Mouse (Mus musculus) mesoderm, embryonic 11.5 days (tissue): ENCODE measurements at regions not wholly inside any gene's neighbourhood (a gene's known extent, or its start where the extent isn't known, plus 50 kb on each side); places are given as distances from the start of the nearest gene placed in this dataset.

Source experiments
- DNase-seq: peaks from one replicate; pipeline ENCODE4 v3.0.0-alpha.2; 2012; ENCODE audit warnings: low read depth, low spot score

DNA sequence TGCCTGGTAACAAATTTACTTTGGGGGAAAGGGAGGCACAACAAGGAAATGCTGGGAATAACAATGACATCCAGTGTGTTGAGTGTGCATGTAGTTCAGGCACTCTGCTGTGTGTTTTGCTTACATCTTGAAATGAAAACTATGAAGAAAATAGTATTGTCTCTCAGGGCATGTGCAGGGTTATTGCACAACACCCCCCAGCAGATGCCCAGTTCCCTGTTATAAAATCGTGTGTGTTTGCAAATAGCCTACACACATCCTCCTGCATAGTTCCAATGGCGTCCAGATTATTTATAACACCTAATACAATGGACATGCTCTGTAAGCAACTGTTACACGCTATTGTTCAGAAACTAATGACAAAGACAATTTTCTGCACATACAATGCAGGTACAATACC, 220.0 kb upstream of the Pgrmc2 start:
- no peak for DNase-seq

DNA sequence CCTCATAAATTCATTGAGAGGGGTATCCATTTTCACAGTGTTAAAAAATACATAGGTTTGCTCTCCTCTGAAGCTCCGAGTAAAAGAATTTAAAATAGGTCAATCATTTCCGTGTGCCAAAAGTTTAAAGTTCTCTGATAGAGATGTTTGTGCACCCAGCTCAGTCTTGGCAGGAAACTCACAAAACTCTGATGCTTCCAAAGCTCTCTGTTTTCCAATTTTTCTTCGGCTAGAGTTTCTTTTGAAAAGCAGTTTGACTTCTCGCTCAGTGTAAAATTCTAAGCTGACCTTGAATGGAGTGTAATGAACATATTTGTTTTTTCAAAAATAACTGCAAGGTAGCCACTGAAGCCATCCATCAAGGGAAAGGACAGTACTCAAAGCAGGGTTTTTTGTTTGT, 215.9 kb upstream of the Pgrmc2 start:
- no peak for DNase-seq

DNA sequence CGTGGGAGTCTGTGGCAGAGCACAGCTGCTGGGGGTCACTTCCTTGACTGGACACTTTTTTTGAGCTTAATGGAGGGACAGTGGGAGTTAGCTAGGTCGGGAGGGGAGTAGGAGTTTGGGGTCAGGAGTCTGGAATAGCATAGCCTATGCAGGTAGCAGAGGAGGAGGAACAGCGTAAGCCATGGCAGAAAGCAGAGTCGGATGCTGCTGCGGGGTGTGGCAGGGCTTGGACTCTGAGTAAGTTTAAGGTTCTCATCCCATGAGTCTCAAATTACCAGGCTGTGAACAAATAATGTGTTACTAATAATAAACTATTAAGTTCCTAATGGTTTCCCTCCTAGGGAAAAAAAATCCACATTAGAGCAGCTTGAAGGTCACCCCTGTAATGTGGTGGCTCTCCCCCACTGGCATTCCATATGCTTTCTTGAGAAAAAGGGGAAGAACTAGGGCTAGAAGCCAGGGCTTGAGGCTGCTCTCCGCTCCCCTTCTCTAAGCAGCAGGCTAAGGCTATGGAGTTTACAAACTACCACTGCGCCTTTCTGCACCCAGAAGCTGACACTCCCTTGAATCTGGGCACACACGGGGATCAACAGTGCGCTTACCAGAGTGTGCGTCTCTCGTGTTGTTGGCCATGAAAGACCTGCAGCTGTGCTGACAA, 213.4 kb upstream of the Pgrmc2 start:
- DNase-seq = no peak

DNA sequence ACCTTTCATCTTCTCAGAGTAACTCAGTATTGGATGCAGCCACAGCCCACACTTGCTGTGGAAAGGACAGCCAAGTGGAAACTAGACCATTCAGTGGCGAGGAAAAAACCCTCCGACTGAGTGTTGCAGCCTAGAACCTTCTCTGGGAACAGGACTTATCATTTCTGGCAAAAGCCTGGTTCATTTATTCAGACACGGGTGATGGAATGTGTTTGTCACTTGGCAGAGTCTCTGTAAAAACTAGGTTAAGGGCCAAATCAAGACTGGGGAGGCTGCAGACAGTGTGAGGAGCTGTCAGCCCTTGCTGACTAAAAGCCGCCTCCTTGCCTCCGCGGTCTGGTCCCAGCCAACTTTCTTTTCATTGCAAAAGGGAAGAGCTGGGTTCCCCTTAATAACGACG, 212.3 kb upstream of the Pgrmc2 start:
- DNase-seq = no peak

DNA sequence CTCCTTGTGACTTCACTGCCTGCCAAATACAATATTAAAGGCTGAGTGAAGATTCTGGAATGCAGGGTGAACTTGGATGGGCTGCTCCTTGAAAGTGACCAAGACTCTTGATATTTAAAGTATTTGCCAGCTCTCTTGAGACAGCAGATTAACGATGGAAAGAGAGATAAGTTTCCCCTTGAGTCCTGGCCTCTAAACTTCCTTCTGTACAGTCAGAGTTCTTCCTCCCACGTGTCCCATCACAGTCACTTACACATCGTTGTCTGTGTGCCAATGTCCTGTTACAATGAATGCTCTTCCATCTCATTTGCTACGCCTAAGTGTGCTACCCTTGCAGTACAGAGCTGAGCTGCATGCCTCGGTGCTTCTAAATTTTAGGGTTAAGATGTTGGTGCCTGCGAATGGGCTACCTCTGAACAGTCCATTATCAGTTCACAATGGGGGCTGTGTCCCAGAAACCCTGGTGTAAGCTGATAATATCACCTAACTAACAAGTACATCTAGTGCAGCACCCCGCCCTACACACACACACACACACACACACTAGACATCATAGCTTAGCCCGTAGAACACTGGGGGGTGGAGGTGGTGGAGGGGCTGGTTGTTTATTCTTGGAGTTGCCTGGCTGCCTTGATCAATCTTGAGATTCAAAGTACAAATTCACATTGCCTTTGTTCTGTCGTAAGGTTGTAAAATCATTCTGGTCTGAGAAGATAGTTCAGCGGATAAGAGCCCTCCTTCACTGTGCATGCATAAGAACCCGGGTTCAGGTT, 207.9 kb upstream of the Pgrmc2 start:
- DNase-seq = no peak

DNA sequence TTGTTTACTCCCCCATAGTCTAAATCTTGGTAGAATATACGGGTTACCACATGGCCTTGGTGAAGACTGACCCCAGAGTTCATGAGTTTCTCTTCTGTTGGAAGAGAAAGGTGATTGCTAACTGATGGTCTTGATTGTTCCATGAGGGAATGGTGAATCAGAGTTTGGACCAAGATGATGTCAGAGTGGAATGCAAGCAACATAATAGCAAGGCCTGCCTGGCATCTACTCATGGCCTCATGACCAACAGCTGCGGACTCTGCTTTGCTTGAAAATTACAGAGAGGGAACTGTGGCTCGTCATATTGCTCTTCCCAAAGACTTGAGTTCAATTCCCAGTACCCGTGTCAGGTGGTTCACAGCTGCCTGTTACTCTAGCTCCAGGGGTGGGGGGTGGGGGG, 205.9 kb upstream of the Pgrmc2 start:
- DNase-seq = no peak

DNA sequence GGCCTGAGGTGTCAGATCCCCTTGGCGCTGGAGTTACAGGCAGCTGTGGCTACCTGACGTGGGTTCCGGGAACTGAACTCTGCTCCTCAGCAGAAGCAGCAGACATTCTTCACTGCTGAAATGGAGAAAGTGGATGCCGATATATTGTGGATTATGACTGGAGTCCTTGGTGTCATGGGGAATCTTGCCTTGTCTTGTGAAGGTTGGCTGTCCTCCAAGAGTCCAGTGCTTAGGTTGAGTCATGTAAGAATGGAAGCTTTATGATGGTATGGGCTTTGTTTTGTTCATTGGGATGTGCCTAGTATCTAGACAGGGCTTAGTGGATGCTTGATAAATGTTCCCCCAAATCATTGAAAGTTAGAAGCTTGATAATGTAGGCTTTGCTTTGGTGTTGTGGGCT, 205.2 kb upstream of the Pgrmc2 start:
- DNase-seq = no peak

DNA sequence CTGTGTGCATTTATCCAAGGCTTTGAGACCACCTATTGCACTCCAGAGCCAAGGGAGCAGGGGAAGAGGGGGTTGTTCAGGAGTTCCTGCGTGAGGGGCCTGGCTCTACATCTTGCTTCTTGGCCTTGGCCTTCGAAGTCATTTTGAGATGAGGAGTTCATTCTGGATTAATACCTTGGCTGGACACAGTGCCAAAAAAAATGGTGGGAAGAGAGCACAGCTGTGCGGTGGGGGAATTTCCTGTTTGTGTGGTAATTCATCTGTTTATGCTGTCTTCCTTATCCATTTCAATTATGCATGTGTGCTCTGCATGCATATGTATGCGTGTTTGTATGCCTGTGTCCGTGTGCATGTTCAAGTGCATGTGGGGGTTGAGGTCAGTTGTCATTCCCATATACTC, 202.5 kb upstream of the Pgrmc2 start:
- no peak for DNase-seq

DNA sequence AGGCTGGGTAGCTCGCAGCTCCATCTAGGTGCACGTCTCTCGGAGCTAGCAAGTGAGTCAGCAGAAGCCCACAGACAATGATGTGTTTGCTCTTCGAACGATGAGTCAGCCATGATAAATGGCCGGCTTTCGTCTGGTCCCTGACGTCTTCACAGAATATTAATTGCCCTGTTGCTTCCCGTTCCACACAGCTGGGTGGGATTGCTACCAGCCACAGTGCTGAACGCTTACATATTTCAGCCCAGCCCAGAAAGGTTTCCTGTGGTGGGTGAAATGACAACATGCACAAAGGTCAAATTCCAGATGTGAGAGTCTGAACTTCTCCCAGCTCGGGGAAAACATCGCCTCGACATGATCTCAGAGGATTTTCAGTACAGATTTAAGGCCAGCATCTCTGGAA, 202.1 kb upstream of the Pgrmc2 start:
- DNase-seq = peak; percentile 92

DNA sequence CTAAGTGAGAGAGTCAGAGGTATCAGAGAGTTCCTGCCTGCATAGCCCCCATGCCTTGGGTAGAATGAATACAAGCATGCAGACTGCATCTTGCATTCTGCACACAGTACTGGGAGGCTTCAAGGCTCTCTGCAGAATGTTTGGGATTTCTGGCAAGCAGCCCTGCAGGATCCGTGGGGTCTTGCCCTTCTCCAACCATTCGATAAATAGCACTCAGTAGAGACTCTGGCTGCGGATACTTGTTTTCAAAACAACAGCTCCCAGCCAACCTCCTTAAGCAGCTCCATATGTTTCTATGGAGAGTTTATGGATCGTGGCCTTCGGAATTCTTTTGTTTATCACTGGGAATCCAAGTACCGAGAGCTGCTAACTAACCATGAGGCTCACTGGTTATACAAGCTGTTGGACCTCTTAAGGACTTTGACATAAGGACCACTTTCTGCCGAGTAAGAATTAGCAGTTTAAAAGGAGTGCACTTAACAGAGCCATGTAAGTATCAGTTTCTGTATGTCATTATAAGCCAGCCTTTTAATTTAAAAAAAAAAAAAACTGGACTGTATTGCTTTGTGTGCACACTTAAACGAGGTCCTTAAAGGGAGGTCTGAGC, 199.7 kb upstream of the Pgrmc2 start:
- peak; percentile 19 for DNase-seq

DNA sequence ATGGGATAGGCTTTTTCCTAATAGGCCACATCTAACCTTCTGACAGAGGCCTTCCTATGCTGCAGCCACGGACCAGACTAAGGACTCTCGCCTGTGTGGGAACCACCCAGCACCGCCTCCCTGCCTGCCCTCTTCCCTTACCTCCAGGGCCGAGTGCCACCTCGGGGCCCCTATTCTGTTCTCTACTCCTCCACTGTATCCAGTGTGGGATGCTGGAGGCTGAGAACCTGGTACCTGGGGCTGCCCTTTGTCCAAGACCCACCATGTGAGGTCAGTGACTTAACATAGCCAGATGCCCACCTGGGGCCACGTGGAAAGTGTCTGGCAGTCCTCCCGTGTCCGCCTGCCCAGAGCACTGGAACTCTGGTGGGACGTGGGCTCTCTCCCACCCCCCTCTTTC, 193.2 kb upstream of the Pgrmc2 start:
- DNase-seq = no peak

DNA sequence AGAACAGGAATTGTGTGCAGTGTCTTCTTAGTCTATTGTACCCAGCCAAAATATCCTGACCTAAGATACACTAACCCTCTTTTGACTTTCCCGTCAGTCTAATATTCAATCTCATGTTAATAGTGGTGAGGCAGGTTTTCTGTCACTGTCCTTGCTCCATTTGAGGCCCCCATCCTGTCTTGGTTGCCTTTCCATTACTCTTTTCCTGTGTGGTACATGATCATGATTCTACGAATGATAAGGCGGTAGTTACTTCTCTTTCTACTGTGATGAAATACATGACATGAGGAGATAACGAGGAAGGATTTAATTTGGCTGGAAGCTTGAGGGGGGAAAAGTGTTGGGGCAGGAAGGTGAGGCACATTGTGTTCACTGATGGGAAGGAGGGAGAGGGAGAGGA, 185.7 kb upstream of the Pgrmc2 start:
- DNase-seq = no peak

DNA sequence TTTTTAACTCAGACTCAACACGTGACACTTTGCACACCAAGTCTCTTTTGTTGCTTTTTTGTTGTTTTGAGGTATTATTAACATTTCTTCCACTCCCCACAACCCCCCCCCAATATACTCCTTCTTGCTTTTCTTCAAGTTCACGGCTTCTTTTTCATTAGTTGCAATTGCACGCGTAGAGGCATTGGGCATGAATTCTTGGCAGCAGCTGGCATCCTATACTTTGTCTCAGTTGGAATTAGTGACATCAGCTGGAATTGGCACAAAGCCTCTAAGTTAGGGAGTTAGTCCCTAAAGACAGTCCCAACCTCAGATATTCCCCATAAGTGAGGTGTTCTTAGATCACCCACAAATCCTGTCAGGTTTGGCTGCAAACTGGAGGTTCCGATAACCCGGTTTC, 183.4 kb upstream of the Pgrmc2 start:
- no peak for DNase-seq

DNA sequence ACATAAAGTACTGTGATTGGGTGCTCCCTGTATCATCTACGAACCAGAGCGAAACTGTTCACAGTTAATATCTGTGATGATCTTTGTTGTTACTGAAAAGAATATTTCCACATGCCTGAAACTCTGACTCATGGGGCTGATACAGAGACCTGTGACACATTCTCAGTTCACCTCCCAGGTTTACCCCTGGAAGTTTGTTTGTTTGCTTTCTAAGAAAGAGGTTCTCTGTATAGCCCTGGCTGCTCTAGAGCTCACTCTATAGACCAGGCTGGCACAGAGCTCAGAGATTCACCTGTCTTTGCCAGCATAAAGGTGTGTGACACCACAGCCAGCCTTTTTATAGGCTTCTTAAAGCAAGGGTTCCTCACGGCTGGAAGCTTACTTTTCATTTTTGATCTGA, 182.6 kb upstream of the Pgrmc2 start:
- no peak for DNase-seq

DNA sequence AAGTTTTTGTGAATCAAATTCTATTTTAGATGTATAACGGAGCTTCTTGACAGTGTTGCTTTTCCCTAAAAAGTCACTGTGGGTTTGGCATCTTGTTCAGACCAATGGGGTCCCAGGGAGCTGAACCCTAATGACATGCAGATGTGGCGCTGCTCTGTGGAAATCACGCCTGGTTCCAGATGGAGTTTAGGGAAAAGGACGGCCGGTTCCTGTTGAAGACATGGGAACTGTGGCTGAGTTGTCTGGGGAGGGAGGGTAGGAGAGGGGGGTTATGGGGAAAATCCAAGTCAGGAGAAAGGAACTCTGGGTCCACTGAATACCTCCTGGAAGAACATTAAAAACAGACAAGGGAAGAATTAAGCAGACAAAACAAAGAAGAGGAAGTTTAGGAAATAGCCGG, 175.4 kb upstream of the Pgrmc2 start:
- peak; percentile 69 for DNase-seq

DNA sequence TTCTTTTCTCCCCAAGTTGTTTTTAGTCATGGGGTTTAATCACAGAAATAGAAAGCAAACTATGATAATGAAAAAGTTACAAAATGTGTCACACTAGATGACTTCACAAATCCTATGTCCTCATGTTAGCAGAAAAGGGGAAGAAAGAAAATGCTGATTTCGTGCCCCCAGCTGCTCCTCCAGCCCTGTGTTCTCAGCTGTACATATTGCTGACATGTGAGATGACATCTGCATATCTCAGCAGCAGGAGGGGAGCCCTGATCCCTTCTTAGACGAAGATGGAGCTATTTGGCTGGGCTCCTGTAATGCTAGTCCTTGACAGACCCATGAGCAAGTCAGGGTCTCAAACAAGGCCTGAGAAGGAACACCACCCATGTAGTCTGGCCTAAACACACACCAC, 162.1 kb upstream of the Pgrmc2 start:
- DNase-seq = no peak

DNA sequence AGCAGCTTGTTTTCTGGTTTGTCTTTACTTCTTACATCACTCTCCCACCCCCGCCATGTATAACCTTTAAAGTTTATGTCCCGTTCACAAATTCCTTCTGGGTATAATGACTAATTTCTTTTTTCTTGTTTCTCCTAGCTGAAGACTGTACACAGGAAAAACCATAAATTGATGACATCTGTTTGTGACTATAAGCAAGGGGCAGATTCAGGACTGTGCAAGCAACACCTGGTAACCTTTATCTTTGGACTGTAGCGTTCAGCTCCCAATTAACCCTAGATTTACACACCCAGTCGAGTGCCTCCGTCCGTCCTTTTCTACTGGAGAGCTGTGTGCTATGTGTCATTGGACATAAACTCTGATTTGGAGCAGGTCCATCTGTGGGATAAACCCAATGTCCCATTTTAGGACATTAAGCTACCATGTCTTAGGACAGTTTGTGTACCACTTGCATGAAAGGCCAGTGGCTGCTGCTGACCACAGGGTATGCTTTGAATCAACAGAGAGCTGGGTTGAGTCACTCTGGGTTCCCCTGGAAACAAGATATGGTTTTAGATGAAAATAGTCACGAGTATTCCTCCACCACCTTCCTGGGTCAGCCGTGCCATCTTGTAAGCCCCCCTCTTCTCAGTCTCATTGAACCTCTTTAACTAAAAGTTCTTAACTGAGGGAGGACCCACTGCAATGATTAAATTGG, 159.2 kb upstream of the Pgrmc2 start:
- no peak for DNase-seq

DNA sequence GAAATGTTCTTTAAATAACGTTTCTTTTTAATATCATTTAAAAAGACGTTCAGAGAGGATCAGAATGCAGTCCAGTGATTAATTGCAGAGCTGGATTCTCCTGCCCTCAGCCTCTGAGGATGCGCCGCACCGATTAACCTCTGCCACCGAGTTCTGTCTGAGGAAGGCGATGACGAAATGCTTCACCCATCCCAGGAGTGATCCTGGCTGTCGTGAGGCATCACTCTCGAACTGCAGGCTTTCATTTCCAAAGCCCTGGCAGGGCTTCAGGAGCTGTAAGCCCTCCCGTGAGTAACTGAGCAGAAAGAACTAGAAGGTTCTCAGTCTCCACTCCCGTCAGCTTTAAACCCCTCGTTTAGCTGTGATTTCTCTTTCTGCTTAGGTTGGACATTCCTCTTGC, 157.0 kb upstream of the Pgrmc2 start:
- no peak for DNase-seq

DNA sequence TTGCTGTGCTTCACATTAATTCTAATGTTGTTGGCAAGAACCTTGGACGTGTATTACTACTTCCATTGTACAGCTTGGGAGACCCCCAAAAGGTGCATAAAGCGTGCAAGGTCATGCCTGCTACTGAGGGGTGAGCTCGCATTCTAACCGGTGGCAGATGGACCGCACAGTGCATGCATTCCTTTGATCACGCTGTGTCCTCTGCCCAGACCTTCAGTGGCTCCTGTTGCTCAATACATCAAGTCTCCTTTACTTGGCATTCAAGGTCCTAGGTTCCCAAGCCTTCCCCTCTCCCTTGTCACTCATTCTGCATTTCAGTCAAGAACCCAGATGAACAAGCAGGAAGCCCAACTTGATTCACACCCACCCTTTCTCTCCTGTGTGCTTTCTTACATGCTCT, 156.4 kb upstream of the Pgrmc2 start:
- no peak for DNase-seq

DNA sequence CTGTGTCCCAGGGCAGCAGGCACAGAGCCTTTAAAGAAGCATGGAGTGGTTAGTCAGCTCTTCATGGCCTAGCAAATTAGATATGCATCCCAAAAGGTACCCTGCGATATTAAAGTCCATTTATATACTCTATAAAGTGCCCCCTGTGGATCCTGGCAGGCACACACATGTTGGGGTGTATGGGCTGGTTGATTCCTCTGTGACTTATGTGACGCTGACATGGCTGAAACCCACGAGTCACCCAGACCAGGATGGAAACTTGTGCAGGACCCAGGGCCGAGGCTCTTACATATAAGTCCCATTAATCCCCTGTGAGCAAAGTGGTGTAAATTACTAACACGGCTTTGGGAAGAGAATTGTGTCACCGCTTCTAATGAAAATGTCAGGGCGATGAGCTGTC, 155.2 kb upstream of the Pgrmc2 start:
- DNase-seq = no peak

DNA sequence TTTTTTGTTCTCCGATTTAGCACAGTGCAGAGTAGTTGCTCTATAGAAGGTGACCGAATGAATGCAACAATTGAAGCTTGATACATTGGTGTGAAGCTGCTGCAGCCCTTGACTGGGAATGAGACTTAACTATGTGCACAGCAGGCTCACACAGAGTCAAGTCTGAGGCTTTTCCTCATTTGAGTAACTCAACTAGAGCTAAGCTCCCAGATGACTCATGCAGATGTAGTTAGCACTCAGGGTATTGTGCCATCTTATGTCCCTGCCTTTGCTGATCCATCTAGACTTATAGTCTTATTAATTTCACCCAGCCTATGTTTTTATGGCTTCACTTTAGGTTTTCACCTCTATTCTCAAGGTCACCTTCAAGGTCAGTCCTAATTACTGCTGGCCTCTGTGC, 152.8 kb upstream of the Pgrmc2 start:
- no peak for DNase-seq

DNA sequence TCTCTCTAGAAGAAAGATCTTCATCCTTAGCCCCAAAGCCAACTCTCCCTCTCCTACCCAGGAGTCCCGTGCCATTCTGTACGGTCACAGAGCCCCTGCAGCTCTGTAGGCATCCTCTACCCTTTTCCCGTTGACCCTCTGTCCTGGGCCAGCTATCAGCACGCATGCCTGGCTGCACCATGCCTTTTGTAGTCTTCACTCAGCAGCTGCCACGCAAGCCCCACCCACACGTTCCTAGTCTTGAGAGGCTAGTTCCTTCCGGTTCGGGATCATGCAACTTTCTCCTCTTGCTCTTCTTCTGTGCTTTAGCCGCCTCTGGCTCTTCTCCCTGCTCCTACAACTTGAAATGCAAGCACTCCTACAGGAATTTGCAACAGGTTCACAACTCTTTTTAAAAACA, 152.1 kb upstream of the Pgrmc2 start:
- no peak for DNase-seq

DNA sequence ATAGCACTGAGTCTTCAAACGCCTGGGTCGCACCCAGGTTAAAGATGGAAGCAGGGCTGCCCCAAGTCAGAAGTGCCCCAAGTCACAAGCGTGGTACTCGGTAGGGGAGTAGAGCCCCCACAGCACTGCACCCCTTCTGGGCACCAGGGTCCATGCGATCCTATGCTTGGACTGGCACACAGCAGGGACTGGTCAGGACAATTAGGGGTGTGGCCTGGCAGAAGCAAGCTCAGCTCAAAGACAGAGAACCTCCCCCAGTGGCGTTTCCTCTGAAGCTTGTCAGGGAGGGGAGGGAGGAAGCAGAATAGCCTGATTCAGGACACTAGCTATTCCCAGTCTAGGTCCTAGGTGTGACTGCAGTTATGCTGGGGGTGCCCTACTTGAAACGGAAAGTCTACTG, 151.3 kb upstream of the Pgrmc2 start:
- DNase-seq = no peak
